Mouse (Mus musculus): ENCODE data around the gene Oard1.

Gene Oard1

GRCm38 (mm10) chr17:48437421-48437911 is 27.7 kb downstream of the Oard1 start:
- DNase-seq, result peak; percentile 62

- peak; percentile 54 for DNase-seq
These were observed 33.1 kb downstream of the Oard1 start for GRCm38 (mm10) chr17:48442745-48443457.

GRCm38 (mm10) chr17:48443542-48444145 is 33.8 kb downstream of the Oard1 start:
- DNase-seq, result peak; percentile 43

GRCm38 (mm10) chr17:48447675-48448074 is 37.9 kb downstream of the Oard1 start:
- no peak for DNase-seq

GRCm38 (mm10) chr17:48450666-48451352 is 41.0 kb downstream of the Oard1 start:
- DNase-seq, result no peak

GRCm38 (mm10) chr17:48451353-48451675 is 41.5 kb downstream of the Oard1 start, which contains the start of gene Tspo2:
Gene Tspo2 (minus strand): TSS chr17:48451522.
- no peak for DNase-seq

GRCm38 (mm10) chr17:48451753-48452444 is 42.1 kb downstream of the Oard1 start:
- DNase-seq, result no peak

- no peak for DNase-seq
These were observed 43.7 kb downstream of the Oard1 start for GRCm38 (mm10) chr17:48453489-48453888.

GRCm38 (mm10) chr17:48454190-48454589 is 44.4 kb downstream of the Oard1 start:
- no peak for DNase-seq

- DNase-seq, result peak; percentile 35
These were observed 44.9 kb downstream of the Oard1 start, which contains the start of gene Unc5cl for GRCm38 (mm10) chr17:48454688-48455087. Gene Unc5cl (plus strand): TSS chr17:48454901.

- no peak for DNase-seq
These were observed 46.1 kb downstream of the Oard1 start for GRCm38 (mm10) chr17:48455955-48456354.

- no peak for DNase-seq
These were observed 48.3 kb downstream of the Oard1 start for GRCm38 (mm10) chr17:48457971-48458653.

GRCm38 (mm10) chr17:48462096-48462495 is 52.3 kb downstream of the Oard1 start:
- no peak for DNase-seq

GRCm38 (mm10) chr17:48463391-48463790 is 53.6 kb downstream of the Oard1 start:
- DNase-seq, result no peak

All from kidney, postnatal 10 days (tissue).